Mouse (Mus musculus): ENCODE results near the gene Nrd1. TPM values are rescaled to one million over a fixed set of nuclear protein-coding genes. Genes with fewer than 3 reads are reported as not detected.

Gene Nrd1
- 241 TPM for polyA plus RNA-seq (2014; fragmentation: Illumina TruSeq; extraction: RNeasy Lipid Tissue Mini Kit (QIAGEN cat#74804); ENCODE audit: low read depth, low replicate concordance)

DNA sequence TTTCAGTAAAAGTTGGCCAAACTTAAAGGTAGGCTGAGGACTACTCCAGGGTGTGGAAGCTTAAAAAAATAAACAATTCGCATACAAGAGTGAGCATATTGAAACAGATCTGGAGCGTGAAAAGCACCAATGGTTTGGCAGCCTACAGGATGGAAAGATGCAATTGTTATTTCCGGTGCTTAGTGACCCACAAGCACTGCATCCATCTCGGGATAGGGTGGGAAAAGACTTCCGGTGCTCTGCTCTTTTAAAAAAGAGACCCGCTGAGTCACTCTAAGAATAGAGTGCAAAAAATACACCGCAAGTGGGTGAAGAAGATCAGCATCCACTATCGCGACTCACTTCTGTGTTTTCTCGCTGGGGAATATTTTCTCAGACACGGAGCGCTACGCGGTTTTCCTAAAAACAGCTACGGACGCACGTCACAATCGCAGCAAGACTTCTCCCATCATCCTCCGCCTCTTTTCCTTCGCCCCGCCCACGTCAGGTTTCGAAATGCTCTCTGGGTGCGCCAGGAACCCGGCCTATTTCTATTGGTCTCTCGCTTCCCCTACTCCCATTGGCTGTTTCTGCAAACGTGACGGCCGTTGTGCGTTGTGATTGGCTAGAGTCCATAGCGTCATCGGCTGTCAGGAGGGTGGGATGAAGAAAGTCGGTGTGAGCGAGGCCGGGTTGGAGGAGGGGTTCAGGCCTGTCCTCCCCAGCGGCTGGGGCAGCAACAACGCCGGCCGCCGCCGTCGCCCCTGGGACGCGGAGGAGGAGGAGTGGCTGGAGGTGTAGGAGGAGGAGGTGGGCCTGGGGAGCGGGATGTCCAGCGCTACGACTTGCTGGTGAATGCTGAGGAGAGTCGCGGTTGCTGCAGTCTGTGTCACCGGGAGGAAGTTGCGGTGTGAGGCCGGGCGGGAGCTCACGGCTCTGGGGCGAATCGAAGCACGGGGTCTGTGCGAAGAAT, at the start of gene Nrd1:
Gene Nrd1, plus strand, starts transcription at position 657 of the 952 bp plus-strand sequence.

Other genes with a start within 250 kb of the Nrd1 start
- gene Zfyve9, start 219.9 kb upstream of the Nrd1 start, polyA plus RNA-seq (2014; fragmentation: Illumina TruSeq; extraction: RNeasy Lipid Tissue Mini Kit (QIAGEN cat#74804); ENCODE audit: low read depth, low replicate concordance) = 46.0 TPM
- gene Btf3l4, start 167.0 kb upstream of the Nrd1 start, polyA plus RNA-seq (2014; fragmentation: Illumina TruSeq; extraction: RNeasy Lipid Tissue Mini Kit (QIAGEN cat#74804); ENCODE audit: low read depth, low replicate concordance) = 324 TPM
- gene Txndc12, start 166.1 kb upstream of the Nrd1 start, polyA plus RNA-seq (2014; fragmentation: Illumina TruSeq; extraction: RNeasy Lipid Tissue Mini Kit (QIAGEN cat#74804); ENCODE audit: low read depth, low replicate concordance) = 40.8 TPM
- 18.8 TPM for gene Kti12, start 152.9 kb upstream of the Nrd1 start, polyA plus RNA-seq (2014; fragmentation: Illumina TruSeq; extraction: RNeasy Lipid Tissue Mini Kit (QIAGEN cat#74804); ENCODE audit: low read depth, low replicate concordance)
- gene A730015C16Rik, start 152.0 kb upstream of the Nrd1 start, polyA plus RNA-seq (2014; fragmentation: Illumina TruSeq; extraction: RNeasy Lipid Tissue Mini Kit (QIAGEN cat#74804); ENCODE audit: low read depth, low replicate concordance) = not detected
- gene Rab3b, start 121.6 kb upstream of the Nrd1 start, polyA plus RNA-seq (2014; fragmentation: Illumina TruSeq; extraction: RNeasy Lipid Tissue Mini Kit (QIAGEN cat#74804); ENCODE audit: low read depth, low replicate concordance) = 2.0 TPM
- 387 TPM for gene Osbpl9, start 201.6 kb downstream of the Nrd1 start, polyA plus RNA-seq (2014; fragmentation: Illumina TruSeq; extraction: RNeasy Lipid Tissue Mini Kit (QIAGEN cat#74804); ENCODE audit: low read depth, low replicate concordance)
- not detected for gene Calr4, start 233.8 kb downstream of the Nrd1 start, polyA plus RNA-seq (2014; fragmentation: Illumina TruSeq; extraction: RNeasy Lipid Tissue Mini Kit (QIAGEN cat#74804); ENCODE audit: low read depth, low replicate concordance)